Mouse (Mus musculus): ENCODE measurements at regions not wholly inside any gene's neighbourhood (a gene's known extent, or its start where the extent isn't known, plus 50 kb on each side); places are given as distances from the start of the nearest gene placed in this dataset.

GRCm38 (mm10) chr14:110485057-110485456 is 269.9 kb downstream of the Slitrk6 start:
- TF ChIP-seq CTCF (IDR thresholded peaks at IDR 0.05; ENCODE audit: low read depth): no peak
- no peak for TF ChIP-seq EP300 (IDR thresholded peaks at IDR 0.05; ENCODE audit: low read depth)

All from heart, postnatal 0 days (tissue).